Mouse (Mus musculus) gastrocnemius, postnatal 10 days (tissue): Measurements from ENCODE around the gene Igfbp6. TPM values are rescaled to one million over a fixed set of nuclear protein-coding genes. Genes with fewer than 3 reads are reported as not detected.

Experiments
- DNase-seq: peaks from one replicate; pipeline ENCODE4 v3.0.0; 2021; ENCODE audit warnings: mixed read lengths
- total RNA-seq, 2 experiments: library from RNA; stranded (reverse); gene quantifications; 2 replicates each; pipeline ENCODE4 v1.2.3; 2021

Igfbp6 gene
- total RNA-seq, 2 experiments from 2014 or later = 66.0 to 77.5 TPM

DNA sequence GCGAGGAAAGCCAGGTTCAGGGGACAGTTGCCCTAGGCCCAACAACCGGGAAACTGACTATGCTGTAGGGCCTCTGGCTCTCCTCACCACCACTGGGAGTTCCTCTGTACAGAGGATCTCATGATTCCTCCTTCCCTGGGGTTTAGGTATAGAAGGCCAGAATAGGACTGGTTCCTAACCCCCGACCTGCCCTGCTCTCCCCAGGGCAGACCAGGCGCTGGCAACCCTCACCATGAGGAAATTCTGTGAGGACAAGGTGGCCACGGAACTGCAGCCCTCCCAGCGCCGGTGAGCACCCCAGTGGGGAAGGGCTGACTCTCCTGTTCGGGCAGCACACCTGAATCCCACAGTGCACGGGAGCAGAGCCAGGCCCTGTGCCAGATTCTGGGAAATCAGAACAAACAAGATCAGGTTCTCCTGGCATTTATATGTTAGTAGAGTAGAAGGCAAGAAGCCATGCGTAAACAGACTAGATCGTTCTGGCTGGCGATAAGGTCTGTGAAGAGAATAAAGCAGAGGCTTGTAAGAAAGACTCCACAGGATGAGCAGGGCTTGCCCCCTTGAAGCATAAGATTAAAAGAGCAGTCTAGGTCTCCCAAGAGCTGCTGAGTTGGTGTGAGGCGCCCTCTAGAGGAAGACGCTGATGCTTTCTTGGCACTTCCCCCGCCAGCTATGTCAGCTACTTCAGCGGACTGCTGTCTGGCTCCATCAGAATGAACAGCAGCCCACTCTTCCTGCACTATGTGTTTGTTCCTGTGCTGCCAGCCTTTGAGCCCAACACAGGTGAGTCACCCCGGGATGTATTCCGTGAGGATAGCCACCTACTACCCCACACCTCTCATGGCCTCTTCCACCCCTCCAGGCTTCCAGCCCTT, 35.3 kb upstream of the Igfbp6 start:
- peak; percentile 84 for DNase-seq

DNA sequence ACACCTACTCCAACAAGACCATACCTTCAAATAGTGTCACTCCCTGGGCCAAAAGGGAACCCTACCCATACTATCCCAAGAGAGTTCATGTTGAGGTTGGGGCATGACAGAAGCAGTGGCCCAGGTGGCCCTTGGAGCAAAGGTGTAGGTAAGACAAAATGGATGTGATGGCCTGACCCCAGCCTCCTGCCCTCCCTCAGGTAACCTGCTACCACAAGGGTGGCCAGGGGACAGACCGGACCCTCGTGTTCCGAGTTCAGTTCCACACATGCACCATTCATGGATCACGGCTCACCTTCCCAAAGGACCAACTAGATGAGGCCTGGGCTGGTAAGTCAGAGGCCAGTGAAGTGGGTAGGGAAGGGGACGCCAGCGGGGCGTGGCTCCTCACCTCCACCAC, 33.9 kb upstream of the Igfbp6 start:
- DNase-seq = no peak

DNA sequence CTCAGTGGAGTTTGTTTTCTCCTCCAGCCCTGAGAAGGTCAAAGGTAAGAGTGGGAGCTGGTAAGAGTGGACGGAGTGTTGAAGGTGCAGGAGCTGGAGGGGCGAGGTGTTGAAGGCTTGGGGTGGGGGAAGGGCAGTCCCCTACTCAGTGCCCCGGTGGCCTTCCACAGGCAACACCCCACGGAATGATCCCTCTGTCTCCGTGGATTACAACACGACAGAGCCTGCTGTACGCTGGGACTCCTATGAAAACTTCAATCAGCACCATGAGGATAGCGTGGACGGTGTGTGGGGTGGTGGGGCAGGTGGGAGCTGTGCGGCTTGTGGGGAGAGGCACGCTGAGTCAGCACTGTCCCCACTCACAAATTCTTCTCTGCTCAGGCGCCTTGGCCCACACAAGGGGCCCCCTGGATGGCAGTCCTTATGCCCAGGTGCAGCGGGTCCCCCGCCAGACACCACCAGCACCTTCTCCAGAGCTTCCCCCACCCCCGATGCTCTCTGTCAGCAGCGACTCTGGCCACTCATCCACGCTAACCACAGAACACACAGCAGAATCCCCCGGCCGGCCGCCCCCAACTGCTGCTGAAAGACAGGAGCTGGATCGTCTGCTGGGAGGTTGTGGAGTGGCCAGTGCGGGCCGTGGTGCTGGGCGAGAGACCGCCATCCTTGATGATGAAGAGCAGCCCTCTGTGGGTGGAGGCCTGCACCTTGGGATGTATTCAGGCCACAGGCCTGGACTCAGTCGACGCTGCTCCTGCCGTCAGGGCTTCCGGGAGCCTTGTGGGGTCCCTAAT, 33.3 kb upstream of the Igfbp6 start:
- no peak for DNase-seq

DNA sequence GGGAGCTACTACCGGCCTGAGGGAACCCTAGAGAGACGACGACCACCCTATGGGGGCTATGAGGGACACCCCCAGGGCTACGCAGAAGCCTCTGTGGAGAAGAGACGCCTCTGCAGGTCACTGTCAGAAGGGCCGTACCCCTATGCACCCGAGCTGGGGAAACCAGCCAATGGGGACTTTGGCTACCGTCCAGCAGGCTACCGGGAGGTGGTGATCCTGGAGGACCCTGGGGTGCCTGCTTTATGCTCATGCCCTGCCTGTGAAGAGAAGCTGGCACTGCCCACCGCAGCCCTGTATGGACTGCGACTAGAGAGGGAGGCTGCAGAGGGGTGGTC, 32.7 kb upstream of the Igfbp6 start:
- DNase-seq = peak; percentile 48

DNA sequence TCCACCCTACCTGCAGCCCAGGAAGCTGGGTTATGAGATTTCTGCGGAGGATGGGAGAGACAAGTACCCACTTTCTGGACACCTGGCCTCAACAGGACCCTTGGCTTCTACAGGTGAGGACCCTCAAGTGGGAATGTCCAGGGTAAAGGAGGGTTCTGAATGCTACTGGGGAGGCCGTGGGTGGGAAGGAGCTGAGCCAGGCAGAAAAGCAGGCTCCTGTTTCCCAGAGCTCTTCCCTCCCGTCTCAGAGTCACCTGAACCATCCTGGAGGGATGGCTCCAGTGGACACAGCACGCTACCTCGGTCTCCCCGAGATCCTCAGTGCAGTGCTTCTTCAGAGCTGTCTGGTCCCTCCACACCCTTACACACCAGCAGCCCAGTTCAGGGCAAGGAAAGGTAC, 32.0 kb upstream of the Igfbp6 start:
- DNase-seq = no peak

DNA sequence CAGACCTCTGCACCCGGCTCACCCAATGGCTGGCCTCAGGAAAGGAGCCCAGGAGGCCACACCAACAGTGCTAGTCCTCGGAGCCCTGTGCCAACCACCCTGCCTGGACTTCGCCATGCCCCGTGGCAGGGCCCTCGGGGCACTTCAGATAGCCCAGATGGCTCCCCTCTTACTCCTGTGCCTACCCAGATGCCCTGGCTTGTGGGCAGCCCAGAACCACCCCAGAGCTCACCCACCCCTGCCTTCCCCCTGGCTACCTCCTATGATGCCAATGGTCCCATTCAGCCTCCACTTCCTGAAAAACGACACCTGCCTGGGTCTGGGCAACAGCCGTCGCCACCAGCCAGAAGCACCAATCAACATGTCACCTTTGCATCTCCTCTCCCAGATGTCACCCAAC, 31.3 kb upstream of the Igfbp6 start:
- no peak for DNase-seq

DNA sequence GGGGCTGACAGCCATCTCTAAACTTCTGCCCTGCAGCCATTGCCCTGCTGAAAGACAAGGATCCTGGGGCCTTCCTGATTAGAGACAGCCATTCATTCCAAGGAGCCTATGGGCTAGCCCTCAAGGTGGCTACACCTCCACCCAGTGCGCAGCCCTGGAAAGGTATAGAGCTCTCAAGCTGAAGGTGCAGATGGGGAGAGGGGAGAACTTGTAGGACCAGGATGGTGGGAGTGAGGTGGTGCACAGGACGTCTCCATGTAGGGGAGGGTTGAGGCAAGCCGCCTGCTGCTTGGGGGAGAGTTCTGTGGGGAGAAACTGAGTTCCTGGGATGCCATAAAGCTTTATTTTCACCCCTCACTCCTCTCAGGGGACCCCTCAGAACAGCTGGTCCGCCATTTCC, 30.5 kb upstream of the Igfbp6 start:
- no peak for DNase-seq

DNA sequence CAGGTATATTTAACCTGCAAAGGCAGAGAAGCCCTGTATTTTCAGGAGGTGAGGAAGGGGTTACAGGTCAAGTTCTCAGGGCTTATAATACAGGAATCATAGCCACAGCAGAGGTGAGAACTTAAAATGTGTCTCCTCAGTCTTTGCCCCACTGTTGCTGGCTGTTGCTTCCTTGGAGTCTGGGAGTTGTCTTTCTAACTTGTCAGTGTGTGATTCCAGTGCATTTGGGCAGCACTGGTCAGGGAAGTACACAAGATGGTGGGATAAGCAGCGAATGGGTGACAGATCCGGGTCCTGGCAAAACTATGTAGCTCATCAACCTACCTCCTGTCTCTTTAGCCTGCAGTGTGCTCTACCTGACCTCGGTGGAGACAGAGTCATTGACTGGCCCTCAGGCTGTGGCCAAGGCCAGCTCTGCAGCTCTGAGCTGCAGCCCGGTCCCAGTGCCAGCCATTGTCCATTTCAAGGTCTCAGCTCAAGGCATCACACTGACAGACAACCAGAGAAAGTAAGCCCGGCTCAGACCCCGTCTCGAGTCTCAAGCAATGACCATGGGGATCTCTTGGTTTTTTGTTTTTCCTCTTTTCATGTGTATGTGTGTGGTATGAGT, 29.4 kb upstream of the Igfbp6 start:
- no peak for DNase-seq

DNA sequence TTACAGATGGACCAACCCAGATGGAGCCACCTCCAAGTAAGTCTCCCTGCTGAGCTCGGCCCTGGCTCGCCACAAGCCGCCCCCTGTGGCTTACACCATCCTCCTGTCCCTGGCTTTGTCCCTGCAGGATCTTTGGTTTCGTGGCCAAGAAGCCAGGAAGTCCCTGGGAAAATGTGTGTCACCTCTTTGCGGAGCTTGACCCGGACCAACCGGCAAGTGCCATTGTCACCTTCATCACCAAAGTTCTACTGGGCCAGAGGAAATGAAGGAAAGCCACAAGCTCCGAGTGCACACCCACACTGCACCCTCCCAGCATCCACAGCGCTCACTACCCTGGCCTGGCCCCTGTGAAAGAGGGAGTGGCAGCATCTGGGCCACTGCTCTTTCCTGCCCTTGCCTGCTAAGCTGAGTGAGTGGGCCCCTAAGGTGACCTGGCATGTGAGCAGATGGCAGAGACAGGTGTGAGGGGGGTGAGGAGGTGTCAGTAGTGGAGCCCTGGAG, 28.4 kb upstream of the Igfbp6 start:
- no peak for DNase-seq

DNA sequence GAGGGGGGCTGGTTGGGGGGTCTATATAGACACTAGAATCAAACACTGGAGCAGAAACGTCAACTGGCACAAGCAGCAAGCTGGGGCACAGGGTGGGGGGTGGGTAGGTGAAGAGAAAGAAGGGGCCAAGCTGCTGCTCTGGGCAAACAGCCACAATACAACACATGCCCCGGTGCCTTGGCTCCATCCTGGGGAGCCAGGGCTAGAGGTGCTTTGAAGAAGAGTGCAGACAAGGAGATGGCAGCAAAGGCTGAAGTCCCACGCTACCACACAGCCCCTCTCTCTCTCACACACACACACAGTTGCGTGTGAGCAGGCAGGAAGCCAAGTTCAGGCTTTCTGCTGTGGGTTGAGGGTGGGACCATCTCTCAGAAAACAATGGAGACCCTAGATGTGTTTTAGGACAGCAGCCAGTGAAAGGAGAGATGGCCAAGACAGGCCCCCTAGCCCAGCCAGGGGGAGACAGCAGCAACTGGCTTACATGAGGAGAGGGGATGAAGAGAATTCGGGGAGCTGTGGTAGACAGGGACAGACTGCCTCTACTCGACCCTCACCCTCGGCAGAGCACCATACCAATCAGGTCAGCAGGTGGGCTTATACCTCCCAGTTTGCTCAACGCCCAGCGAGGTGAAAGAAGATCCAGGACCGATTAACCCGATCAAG, 27.3 kb upstream of the Igfbp6 start:
- peak; percentile 15 for DNase-seq

DNA sequence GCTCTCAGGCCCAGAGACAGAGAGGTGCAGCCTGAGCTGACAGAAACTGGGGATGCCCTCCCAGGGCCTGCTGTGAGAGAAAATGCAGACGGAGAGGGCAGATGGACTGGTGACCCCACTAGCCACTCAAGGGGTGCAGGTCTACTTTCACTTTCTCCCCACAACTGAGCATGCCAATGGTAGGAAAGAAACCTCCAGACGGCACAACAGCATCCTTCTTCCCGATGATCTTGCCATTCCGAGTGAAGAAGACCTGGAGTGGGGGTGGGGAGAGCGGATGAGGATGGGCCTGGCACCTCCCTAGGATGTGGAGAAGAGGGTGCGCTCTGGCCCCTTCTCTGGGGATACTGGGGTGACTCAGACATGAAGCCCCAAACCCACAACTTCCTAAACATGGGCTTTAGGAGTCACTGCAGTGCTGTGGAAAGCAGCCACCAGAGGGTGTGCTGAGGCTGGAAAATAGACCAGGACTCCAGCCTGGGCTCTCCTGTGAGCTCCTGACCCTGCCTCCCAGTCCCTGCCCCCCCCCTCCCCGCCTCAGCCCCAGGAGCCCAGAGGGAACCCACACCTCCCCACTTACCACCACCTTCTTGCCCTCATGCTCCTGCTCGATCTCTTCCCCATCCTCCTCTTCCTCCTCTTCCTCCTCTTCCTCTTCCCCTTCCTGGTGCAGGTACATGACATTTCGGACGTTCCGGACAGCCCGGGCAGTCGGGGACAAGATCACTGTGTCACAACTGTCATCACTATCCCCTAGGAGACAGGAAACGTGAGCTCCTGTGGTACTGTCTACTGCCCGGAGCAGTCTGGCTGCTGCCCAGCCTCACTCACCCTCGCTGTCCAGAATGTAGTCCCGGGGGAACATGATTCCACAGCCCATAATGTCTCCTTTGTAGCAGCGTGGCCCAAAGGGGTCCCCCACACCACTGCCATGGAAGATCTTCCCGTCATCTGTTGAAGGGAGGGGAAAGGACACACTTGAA, 26.4 kb upstream of the Igfbp6 start:
- DNase-seq = peak; percentile 51

DNA sequence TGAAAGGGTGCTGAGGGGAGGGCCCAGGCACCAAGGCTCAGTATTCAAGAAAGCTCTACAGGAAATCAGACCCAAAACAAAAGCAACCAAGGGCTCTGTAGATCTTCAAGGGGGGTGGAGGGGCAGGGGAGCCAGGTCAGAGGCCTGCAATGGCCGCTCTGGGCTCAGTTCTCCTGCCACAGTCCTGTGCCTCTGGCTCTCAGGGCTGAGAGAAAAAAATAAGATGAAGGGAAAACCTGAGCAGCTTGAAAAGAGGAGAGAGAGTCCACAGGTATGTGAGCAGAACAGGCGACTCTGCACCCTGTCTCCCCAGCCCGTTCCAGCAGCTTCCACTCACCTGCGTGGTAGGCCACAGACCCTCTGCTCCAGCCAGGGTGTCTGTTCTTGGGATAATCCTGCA, 25.6 kb upstream of the Igfbp6 start:
- DNase-seq = no peak

DNA sequence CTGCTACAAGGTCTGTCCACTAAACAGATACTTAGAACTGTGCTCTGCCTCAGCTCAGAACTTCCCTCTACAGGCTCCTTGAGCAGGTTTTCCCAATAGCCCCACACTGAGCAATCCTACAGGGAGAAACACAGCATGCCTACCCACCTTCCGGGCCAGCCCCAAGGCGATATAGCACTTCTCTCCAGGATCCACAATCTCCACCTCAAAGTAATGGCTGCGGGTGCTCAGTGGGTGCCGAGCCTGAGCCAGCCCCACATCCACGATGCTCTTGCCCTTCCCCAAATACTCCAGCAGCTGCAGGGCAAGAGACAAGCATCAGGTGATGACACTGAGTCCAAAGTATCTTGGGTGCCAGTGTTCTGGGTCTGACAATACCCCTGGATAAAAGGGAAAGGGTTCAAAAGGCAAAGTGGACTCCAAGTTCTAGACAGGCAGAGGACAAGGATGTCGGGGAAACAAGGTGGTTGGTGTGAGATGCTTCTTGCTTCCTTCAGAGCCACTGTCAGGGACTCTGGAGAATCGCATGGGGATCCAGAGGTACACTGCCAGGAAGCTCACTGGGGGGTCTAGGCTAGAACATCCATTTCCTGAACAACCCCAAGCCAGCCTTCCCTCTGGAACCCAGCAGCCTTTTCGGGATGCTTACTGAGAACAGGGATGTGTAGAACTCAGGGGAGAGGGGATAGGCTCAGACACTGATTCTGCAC, 24.9 kb upstream of the Igfbp6 start:
- DNase-seq = no peak

DNA sequence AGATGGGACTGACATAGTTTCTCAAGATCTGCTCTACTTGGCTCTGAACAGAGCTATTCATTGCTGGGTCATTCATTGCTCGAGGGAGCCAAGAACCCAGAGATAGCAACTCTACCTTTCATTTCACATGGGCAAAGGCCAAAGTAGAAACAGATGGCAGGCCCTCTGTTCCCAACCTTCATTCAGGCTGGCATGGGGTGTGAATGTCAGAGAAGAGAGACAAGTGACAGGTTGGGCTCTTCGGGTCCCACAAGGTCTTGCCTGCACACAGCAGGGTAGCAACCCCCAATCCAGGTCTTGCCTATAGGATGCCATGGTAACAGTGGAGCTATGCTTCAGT, 24.4 kb upstream of the Igfbp6 start:
- no peak for DNase-seq

DNA sequence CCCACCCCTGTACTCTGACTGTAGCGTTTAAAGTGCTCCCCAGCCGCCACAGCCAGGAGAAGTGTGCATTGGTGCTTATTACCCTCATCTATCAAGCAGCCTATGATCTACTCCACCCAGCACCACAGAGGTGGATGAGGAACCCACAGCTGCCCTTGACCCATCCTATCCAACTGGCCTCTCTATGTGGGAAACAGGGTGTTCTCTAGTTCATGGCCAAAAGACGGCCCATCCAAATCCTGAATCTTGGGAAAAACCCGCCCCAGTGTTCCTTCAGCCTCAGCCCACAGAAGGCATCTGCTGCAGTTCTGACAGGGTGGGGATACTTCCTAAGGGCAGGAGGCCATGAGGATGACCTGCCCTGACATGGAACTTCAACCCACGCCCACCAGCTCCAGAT, 23.6 kb upstream of the Igfbp6 start:
- peak; percentile 32 for DNase-seq

DNA sequence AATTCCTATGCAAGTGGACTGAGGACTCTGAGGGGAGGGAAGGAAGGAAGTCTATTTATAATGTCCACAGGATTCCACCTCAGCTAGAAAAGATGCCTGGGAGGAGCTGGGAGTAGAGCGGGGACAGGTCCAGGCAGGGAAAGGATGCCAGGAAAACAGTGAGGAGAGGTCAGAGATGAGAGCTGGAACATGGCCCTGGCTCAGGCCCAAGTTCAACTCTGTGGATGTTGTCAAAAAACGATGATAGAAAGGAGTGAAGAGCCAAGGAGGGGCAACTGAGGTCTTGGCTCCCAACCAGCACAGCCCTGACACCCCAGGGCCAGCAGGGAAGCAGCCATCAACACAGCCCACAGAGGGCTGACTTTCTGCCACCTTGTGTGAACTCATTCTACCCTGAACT, 17.9 kb upstream of the Igfbp6 start:
- peak; percentile 62 for DNase-seq

DNA sequence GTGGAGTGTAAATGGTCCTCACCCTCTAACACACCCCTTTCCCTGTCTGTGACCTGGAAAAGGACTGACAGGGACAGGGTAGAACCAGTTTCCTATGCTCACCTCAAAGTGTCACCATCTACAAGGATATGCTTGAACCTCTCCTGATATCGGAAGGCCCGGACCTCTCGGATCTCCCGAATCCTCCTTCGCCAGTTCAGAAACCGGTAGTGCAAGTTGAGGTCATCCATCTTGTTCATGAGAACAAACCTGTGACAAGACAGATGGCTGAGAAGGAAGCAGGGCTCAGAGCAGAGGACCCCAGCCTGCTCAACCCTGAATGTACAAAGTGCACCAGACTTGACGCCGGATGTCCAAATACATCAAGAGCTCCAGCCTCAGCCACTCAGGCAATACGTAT, 10.8 kb upstream of the Igfbp6 start:
- DNase-seq = no peak

DNA sequence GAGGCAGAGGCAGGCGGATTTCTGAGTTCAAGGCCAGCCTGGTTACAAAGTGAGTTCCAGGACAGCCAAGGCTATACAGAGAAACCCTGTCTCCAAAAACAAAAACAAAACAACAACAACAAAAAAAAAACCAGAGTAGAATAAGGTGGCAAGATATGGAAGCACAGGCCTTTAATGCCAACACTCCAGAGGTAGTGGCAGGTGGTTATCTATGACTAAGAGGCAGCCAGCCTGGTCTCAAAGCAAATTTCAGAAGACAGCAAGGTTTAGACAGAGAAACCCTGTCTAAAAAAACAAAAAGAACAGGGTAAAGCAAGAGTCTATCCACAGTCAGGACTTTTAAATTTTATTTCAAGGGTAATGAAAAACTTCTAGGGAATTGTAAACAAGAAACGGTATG, 9.5 kb upstream of the Igfbp6 start:
- no peak for DNase-seq

DNA sequence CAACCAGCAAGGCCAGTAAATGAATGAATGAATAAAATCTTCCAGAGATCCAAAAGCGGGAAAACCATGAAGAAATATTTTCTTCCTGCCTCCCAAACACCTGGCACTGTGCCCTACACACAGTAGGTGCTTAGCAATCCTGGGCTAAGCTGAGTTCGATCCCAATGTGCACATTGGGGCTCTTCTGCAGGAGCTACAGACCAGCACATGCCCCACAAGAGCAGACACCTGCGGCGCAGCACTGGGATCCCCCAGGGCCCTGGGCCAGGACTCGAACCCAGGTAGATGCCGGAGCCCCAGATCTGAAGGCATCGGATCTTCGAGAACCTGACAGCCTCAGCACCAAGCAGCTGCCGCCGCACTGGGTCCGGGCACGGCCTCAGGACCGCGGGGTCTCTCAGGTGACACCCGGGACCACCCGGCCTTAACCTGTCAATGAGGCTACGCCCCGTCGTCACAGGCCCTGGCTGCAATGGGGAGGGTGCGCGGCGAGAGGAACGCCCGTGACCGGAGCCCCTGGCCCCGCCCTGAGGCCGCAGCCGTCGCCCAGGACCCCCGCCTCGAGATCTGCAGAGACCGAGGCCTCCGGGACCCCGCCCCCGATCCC, 8.5 kb upstream of the Igfbp6 start:
- no peak for DNase-seq

DNA sequence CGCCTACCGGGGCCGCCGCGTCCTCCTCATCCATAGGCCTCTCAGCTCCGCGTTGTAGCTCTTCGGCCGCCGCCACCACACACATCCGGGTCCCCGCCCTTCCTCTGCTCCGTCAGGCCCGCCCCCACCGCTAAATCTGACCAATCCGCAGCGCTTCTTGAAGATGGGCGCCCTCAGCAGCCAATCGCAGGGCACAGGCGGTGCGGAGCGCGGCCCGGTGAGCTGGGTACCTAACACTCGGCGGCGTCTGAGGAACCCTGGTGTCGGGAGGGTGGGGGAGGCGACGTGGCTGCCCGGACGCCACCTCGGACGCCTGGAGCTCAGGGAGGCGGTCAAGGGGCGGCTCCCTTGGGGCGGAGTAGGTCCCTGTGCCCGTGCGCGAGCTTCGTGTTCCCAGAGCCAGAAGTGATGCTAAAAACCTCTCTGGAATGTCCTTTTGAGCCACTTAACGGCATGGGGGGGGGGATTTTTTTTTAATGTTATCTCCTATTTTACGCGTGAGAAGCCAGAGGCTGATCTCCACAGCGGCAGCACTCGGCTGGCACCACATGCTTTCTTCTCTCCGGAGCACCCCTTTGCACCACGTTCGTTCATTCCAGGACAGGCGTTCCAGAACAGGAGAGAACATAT, 7.9 kb upstream of the Igfbp6 start, which contains the start of gene Spryd3:
Gene Spryd3, minus strand, starts transcription at position 106 of the 630 bp plus-strand sequence.
- DNase-seq = peak; percentile 94
